Mouse (Mus musculus) neural tube, embryonic 13.5 days (tissue): ENCODE data around the gene Dynlt1a. TPM values are rescaled to one million over a fixed set of nuclear protein-coding genes. Genes with fewer than 3 reads are reported as not detected.
"Not testable (repeated sequence)": the region's sequence is repeated elsewhere in the genome, so short reads cannot be mapped to it uniquely, and the experiment has no call there.

Experiments used
- ATAC-seq: fragments of 200-750 bp; cut with Nextera tagmentation; 2 replicates; pipeline ENCODE4 v1.8.0; 2017; ENCODE audit warnings: low read depth, mild to moderate bottlenecking, moderate TSS enrichment, moderate library complexity
- H3K27ac ChIP-seq: fragments of 300-500 bp; sonication (generic); replicated peaks from 2 replicates; pipeline ENCODE4 v1.5.1; 2015; ENCODE audit warnings: moderate library complexity, mild to moderate bottlenecking, inconsistent platforms
- H3K27me3 ChIP-seq: fragments of 300-500 bp; sonication (generic); 2 replicates; pipeline ENCODE4 v1.6.1; 2015; ENCODE audit warnings: mild to moderate bottlenecking, inconsistent platforms
- H3K36me3 ChIP-seq: fragments of 300-500 bp; sonication (generic); 2 replicates; pipeline ENCODE4 v1.6.1; 2015; ENCODE audit warnings: mild to moderate bottlenecking, inconsistent platforms
- H3K4me1 ChIP-seq: fragments of 300-500 bp; sonication (generic); replicated peaks from 2 replicates; pipeline ENCODE4 v1.6.1; 2015; ENCODE audit warnings: inconsistent platforms
- H3K4me2 ChIP-seq: fragments of 300-500 bp; sonication (generic); 2 replicates; pipeline ENCODE4 v1.6.1; 2015; ENCODE audit warnings: inconsistent platforms, mild to moderate bottlenecking, moderate library complexity
- H3K4me3 ChIP-seq: fragments of 300-500 bp; sonication (generic); 2 replicates; pipeline ENCODE4 v1.5.1; 2015; ENCODE audit warnings: mild to moderate bottlenecking, inconsistent platforms
- H3K9ac ChIP-seq: fragments of 300-500 bp; sonication (generic); 2 replicates; pipeline ENCODE4 v1.6.1; 2015; ENCODE audit warnings: moderate library complexity, mild to moderate bottlenecking, inconsistent platforms
- H3K9me3 ChIP-seq: fragments of 300-500 bp; sonication (generic); 2 replicates; pipeline ENCODE4 v1.6.1; 2016; ENCODE audit warnings: inconsistent platforms
- WGBS: fragments of 180-500 bp; shearing (Covaris S2); methylation state at CpG from one replicate; pipeline ENCODE4 v1.1.7; 2015; 5-methylcytosine and 5-hydroxymethylcytosine counted together
- polyA plus RNA-seq: library from polyadenylated mRNA; unstranded; fragments of >200 nt; fragmentation: Nextera tagmentation; extraction: Ambion mirVana; gene quantifications from 2 replicates; pipeline ENCODE4 v1.2.1, GENCODE M21; 2015

Gene Dynlt1a
- 55.6 and 56.5 TPM in 2 replicates for polyA plus RNA-seq

GRCm38 (mm10) chr17:6317339-6317985 is at the start of gene Dynlt1a:
Dynlt1a (minus strand) TSS chr17:6317500.
- Histone ChIP-seq H3K9ac (peak within 1 kb of the TSS; percentile 70), H3K4me2 (peak within 1 kb of the TSS; percentile 56), H3K4me3 (peak within 1 kb of the TSS; percentile 45), H3K27ac (peak within 1 kb of the TSS; percentile 79)
- WGBS = 8% methylated on average over 23 of the region's 23 CpGs
- peak; percentile 87 for ATAC-seq
- H3K4me1 ChIP-seq, H3K9me3 ChIP-seq, H3K36me3 ChIP-seq, H3K27me3 ChIP-seq: not testable (repeated sequence)

DNA sequence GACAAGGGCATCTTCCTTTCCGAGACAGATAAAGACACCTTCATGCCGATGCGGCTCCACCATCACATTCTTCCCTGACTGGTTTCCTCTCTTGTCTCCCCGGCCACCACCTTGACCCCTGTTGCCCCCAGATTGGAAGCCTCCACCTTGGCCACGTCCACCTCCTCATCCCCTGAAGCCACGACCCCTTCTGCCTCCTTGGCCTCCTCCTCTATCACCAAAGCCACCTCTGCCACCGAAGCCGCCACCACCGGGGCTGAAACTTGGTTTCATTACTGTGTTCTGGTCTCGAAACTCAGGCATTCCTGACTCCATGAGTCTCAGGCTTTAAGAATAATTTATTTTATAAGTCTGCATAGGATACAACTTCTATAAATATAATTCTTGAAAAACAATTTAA is 38.0 kb upstream of the Dynlt1a start:
- H3K4me3 ChIP-seq, H3K9ac ChIP-seq, H3K4me2 ChIP-seq, H3K27me3 ChIP-seq, ATAC-seq, H3K27ac ChIP-seq, H3K4me1 ChIP-seq, H3K36me3 ChIP-seq, H3K9me3 ChIP-seq: not testable (repeated sequence)
- 85% methylated on average over 10 of the region's 10 CpGs for WGBS

DNA sequence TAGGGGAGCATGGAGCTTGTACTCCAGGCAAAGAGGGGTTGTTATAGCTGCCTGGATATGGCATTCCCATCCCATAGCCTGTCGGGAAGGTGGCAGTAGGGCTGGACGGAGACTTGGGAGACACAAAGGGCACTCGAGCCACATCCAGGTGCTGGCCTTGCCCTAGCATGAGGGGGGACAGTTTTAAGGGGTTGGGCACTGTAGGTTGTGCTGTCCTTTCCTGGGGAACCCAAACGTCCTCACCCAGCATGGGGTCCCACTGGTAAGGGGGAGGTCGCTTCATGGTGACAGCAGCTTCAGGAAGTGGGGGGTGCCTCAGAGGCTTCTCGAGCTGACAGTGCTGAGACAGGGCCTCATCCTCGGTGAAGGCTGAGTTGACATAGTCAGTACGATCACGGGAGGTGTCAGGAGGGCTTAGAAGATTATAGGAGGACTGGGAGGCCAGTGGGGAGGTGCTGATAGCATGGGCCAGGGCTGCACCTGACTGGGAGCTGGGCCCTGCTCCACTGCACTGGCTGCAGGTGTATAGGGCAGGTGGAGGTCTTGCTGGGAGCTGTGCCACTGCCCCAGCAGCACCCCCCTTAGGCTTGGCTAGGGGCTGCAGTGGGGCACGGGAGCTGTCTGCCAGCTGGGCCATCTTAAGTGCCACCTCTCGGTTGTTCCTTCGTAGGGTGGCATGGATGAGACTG is 25.4 kb upstream of the Dynlt1a start:
- H3K9me3 ChIP-seq, H3K4me1 ChIP-seq, H3K9ac ChIP-seq, H3K27ac ChIP-seq, H3K4me2 ChIP-seq, H3K27me3 ChIP-seq, ATAC-seq, H3K4me3 ChIP-seq, H3K36me3 ChIP-seq: not testable (repeated sequence)
- no CpG with 5 or more reads among the region's 12 CpGs for WGBS

- 81% methylated on average over 3 of the region's 4 CpGs for WGBS
- not testable (repeated sequence) for ATAC-seq, H3K27me3 ChIP-seq
Measured at GRCm38 (mm10) chr17:6328997-6329396, 11.7 kb upstream of the Dynlt1a start.

GRCm38 (mm10) chr17:6327554-6327953 is 10.3 kb upstream of the Dynlt1a start:
- H3K27ac ChIP-seq, H3K4me2 ChIP-seq, H3K4me1 ChIP-seq, ATAC-seq, H3K36me3 ChIP-seq, H3K27me3 ChIP-seq, H3K9ac ChIP-seq, H3K9me3 ChIP-seq, H3K4me3 ChIP-seq: not testable (repeated sequence)
- whole genome bisulfite sequencing = 93% methylated on average over 7 of the region's 7 CpGs

More at GRCm38 (mm10) chr17:6328997-6329396, 11.7 kb upstream of the Dynlt1a start:
- H3K9ac ChIP-seq, H3K9me3 ChIP-seq, H3K4me1 ChIP-seq, H3K4me3 ChIP-seq, H3K4me2 ChIP-seq, H3K27ac ChIP-seq, H3K36me3 ChIP-seq: not testable (repeated sequence)

- WGBS = 68% methylated on average over 6 of the region's 6 CpGs
- not testable (repeated sequence) for H3K9ac ChIP-seq, H3K27me3 ChIP-seq
Measured at GRCm38 (mm10) chr17:6325543-6325942, 8.2 kb upstream of the Dynlt1a start.

DNA sequence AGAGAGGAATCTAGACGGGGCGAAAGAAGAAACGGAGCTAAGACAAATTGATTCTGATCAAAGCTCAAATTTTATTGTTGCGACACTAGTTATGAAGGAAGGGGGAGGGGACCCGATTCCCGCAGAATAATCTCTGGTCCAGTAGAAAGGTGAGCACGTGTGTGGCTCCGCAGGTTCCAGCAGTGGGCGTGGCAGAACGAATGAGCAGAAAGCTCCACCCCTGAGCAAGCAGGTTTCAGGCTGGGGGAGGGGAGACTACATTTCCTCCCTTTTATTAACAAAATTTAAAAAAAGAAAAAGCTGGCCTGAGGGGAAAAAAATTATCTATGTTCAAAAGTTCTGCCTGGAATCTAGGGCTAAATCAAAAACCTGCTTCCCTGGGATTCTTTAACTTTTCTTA is 7.7 kb upstream of the Dynlt1a start:
- not testable (repeated sequence) for H3K4me3 ChIP-seq, H3K4me1 ChIP-seq, H3K9me3 ChIP-seq, H3K9ac ChIP-seq, H3K36me3 ChIP-seq, H3K27me3 ChIP-seq, H3K4me2 ChIP-seq, ATAC-seq, H3K27ac ChIP-seq
- 65% methylated on average over 10 of the region's 10 CpGs for WGBS

More at GRCm38 (mm10) chr17:6325543-6325942, 8.2 kb upstream of the Dynlt1a start:
- not testable (repeated sequence) for H3K27ac ChIP-seq, H3K36me3 ChIP-seq, H3K4me3 ChIP-seq, H3K4me1 ChIP-seq, H3K9me3 ChIP-seq, ATAC-seq, H3K4me2 ChIP-seq

DNA sequence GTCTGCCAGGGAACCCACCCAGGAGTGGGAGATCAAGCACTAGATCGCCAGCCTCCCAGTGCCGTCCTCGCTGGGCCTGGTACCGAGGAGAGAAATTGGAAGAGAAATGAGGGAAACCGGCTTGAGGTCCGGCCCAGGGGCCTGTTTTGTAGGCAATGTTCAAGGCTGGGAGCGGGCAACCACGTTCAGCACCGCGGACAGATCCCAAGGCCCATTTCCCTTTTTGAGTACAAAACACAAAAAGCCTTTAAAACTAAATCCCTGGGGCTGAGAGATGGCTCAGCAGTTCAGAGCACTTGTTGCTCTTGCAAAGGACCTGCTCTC is 4.4 kb upstream of the Dynlt1a start:
- H3K36me3 ChIP-seq, H3K4me3 ChIP-seq, H3K27me3 ChIP-seq, H3K9ac ChIP-seq, H3K9me3 ChIP-seq, ATAC-seq, H3K27ac ChIP-seq, H3K4me1 ChIP-seq, H3K4me2 ChIP-seq: not testable (repeated sequence)
- WGBS = no CpG with 5 or more reads among the region's 10 CpGs

GRCm38 (mm10) chr17:6321081-6321777 is 3.9 kb upstream of the Dynlt1a start:
- Histone ChIP-seq H3K4me2 (peak overlapping the region; percentile 41), H3K4me3 (peak overlapping the region; percentile 34), H3K9ac (0 out of 2 replicates have a peak overlapping the region, but pooled peaks have one; percentile 43)
- 5% methylated on average over 6 of the region's 60 CpGs for WGBS
- H3K4me1 ChIP-seq, H3K27ac ChIP-seq, H3K27me3 ChIP-seq, H3K9me3 ChIP-seq, H3K36me3 ChIP-seq: not testable (repeated sequence)
- ATAC-seq = peak; percentile 71

GRCm38 (mm10) chr17:6316379-6317126 is 747 bp downstream of the Dynlt1a start:
- not testable (repeated sequence) for H3K4me1 ChIP-seq, H3K36me3 ChIP-seq, H3K9me3 ChIP-seq, H3K27me3 ChIP-seq
- peak; percentile 72 for ATAC-seq
- peak overlapping the region; percentile 56 for H3K4me2 ChIP-seq
- peak overlapping the region; percentile 70 for H3K9ac ChIP-seq
- H3K27ac ChIP-seq = peak overlapping the region; percentile 79
- 3% methylated on average over 38 of the region's 38 CpGs for WGBS
- H3K4me3 ChIP-seq = peak overlapping the region; percentile 45

DNA sequence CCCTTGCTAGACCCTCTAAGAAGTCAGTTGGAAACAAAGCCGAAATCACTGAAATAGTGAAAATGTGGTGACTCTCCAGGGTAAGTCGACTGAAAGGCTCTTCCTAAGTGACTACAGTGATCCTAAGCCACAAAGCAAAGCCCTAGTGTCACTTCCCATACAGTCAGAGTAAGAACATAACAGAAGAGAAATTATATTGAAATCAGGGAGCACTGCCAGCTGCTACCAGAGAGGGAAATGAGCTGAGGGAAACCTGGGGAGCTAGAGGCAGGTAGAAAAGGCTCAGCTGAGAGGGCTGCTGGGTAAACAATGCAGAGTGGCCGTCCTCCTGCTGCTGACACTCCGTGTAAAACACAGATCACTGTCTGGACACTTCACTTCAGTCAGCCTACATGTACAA is 1.6 kb downstream of the Dynlt1a start:
- not testable (repeated sequence) for H3K36me3 ChIP-seq, ATAC-seq, H3K4me1 ChIP-seq, H3K9me3 ChIP-seq, H3K27me3 ChIP-seq, H3K27ac ChIP-seq, H3K9ac ChIP-seq, H3K4me3 ChIP-seq
- H3K4me2 ChIP-seq = peak overlapping the region; percentile 56; the same call in 1 of the 2 replicates
- WGBS = 32% methylated on average over 3 of the region's 4 CpGs

- not testable (repeated sequence) for H3K4me1 ChIP-seq, H3K4me2 ChIP-seq, H3K4me3 ChIP-seq, H3K27ac ChIP-seq, H3K9ac ChIP-seq, H3K27me3 ChIP-seq, ATAC-seq, H3K36me3 ChIP-seq, H3K9me3 ChIP-seq
- 52% methylated on average over 2 of the region's 3 CpGs for WGBS
Measured at GRCm38 (mm10) chr17:6314493-6314892, 2.8 kb downstream of the Dynlt1a start.
